Mouse (Mus musculus) olfactory bulb, adult 2 months (tissue): ENCODE data around the gene Tmem158.

Source experiments
- CTCF ChIP-seq: fragments of 200-500 bp; IDR thresholded peaks from 2 replicates; pipeline ENCODE4 v1.5.1; 2012; ENCODE audit warnings: low read depth, mild to moderate bottlenecking, low read length, moderate library complexity; ENCODE audit not compliant: insufficient read depth
- POLR2A ChIP-seq: fragments of 200-500 bp; IDR thresholded peaks from 2 replicates; pipeline ENCODE4 v1.6.1; 2012; ENCODE audit warnings: mild to moderate bottlenecking, low read depth, low read length, moderate library complexity; ENCODE audit not compliant: insufficient read depth

DNA sequence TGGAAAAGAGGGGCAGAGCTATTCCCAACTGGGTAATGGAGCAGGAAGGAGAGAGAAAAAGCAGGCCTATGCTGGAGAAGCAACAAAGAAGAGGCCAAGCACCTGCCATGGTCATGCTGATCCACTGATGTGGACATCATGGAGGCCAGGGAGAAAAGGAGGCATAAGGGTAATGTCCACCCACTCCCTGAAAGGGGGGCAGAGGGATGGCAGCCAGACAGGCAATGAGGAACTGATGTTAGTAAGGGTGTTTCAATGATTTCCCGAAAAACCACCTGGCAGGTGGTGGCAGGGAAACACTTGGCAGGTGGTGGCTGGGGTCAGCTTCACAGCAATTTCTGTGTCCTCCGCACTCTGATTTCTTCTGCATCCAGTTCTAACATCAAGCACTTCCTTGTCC lies 19.8 kb downstream of the Tmem158 start:
- TF ChIP-seq CTCF (no peak), POLR2A (no peak)
